Mouse (Mus musculus): ENCODE results near the gene Eddm3b. TPM values are rescaled to one million over a fixed set of nuclear protein-coding genes. Genes with fewer than 3 reads are reported as not detected.

Eddm3b gene
- polyA plus RNA-seq, 1 experiment from 2014 or later = not detected

DNA sequence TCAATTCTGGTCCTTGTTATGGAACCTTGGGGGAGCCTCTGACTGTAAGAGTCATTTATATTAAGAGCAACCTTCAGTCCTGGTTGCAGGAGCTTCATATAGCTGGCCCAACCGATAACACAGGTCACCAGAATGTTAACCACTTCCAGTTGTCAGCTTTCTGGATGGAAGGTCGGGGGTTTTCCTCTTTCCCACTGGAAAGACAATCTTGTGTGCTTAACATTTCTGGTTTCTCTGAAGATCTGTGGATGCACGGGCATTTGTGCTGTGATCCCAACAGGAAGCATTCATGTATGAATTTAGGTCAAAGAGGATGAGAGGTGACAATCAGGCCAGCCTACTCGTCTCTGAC lies 15.4 kb downstream of the Eddm3b start:
- Histone ChIP-seq H3K36me3 (ENCODE audit: control insufficient read depth, insufficient read depth, low read length) (no peaks in the 10 kb centered on the region), H3K27me3 (ENCODE audit: control insufficient read depth, insufficient read depth, low read length) (no peaks in the 10 kb centered on the region), H3K9me3 (ENCODE audit: control insufficient read depth, low read length) (no peaks in the 10 kb centered on the region), H3K4me3 (replicated peaks; ENCODE audit: low read depth, low read length) (no peak overlapping the region), H3K9ac (replicated peaks; ENCODE audit: low read length) (no peak overlapping the region), H3K27ac (replicated peaks; ENCODE audit: low read depth, low read length) (no peak overlapping the region), H3K4me1 (ENCODE audit: control insufficient read depth, insufficient read depth, low read length) (no peaks in the 10 kb centered on the region), H3K4me2 (ENCODE audit: low read length) (no peak overlapping the region)
- no peak for DNase-seq
- no peak for ATAC-seq (ENCODE audit: low FRiP score, low TSS enrichment)
- WGBS = 83% methylated on average over 4 of the region's 4 CpGs

DNA sequence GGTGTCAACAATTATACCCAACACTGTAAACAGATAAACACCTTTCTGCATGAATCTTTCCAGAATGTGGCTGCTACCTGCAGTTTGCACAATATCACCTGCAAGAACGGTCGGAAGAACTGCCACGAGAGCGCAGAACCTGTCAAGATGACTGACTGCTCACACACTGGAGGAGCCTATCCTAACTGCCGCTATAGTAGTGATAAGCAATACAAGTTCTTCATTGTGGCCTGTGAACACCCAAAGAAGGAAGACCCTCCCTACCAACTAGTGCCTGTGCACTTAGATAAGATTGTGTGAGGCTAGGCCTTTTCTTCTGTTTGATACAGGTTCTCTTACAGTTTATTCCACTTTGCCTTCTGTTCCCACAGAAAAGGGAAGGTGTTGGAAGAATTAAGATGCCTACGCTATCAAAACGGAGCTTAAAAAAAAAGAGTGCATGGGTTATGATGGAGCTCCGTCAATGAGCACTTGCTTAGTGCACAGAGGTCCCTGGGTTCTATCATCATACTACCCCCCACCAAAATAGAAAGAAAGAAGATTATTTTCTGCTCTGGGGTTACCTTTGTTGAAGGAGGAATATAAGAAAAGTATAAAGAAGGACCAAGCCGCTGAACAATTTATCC lies 16.2 kb downstream of the Eddm3b start:
- H3K36me3 ChIP-seq (ENCODE audit: control insufficient read depth, insufficient read depth, low read length) = no peaks in the 10 kb centered on the region
- no peak overlapping the region for H3K4me2 ChIP-seq (ENCODE audit: low read length)
- ATAC-seq (ENCODE audit: low FRiP score, low TSS enrichment) (no peak), DNase-seq (no peak)
- H3K27ac ChIP-seq (replicated peaks; ENCODE audit: low read depth, low read length) = no peak overlapping the region
- 93% methylated on average over 9 of the region's 9 CpGs for WGBS
- H3K4me1 ChIP-seq (ENCODE audit: control insufficient read depth, insufficient read depth, low read length) = no peaks in the 10 kb centered on the region
- H3K27me3 ChIP-seq (ENCODE audit: control insufficient read depth, insufficient read depth, low read length) = no peaks in the 10 kb centered on the region
- H3K9me3 ChIP-seq (ENCODE audit: control insufficient read depth, low read length) = no peaks in the 10 kb centered on the region
- no peak overlapping the region for H3K4me3 ChIP-seq (replicated peaks; ENCODE audit: low read depth, low read length)
- H3K9ac ChIP-seq (replicated peaks; ENCODE audit: low read length) = no peak overlapping the region

GRCm38 (mm10) chr14:51131086-51131815 lies 17.0 kb downstream of the Eddm3b start:
- no peak overlapping the region for H3K4me2 ChIP-seq (ENCODE audit: low read length)
- H3K4me1 ChIP-seq (ENCODE audit: control insufficient read depth, insufficient read depth, low read length) = no peaks in the 10 kb centered on the region
- H3K36me3 ChIP-seq (ENCODE audit: control insufficient read depth, insufficient read depth, low read length) = no peaks in the 10 kb centered on the region
- no peak overlapping the region for H3K9ac ChIP-seq (replicated peaks; ENCODE audit: low read length)
- no peak overlapping the region for H3K4me3 ChIP-seq (replicated peaks; ENCODE audit: low read depth, low read length)
- DNase-seq (no peak), ATAC-seq (ENCODE audit: low FRiP score, low TSS enrichment) (no peak)
- no peaks in the 10 kb centered on the region for H3K27me3 ChIP-seq (ENCODE audit: control insufficient read depth, insufficient read depth, low read length)
- no peaks in the 10 kb centered on the region for H3K9me3 ChIP-seq (ENCODE audit: control insufficient read depth, low read length)
- WGBS = 83% methylated on average over 7 of the region's 7 CpGs
- H3K27ac ChIP-seq (replicated peaks; ENCODE audit: low read depth, low read length) = no peak overlapping the region

DNA sequence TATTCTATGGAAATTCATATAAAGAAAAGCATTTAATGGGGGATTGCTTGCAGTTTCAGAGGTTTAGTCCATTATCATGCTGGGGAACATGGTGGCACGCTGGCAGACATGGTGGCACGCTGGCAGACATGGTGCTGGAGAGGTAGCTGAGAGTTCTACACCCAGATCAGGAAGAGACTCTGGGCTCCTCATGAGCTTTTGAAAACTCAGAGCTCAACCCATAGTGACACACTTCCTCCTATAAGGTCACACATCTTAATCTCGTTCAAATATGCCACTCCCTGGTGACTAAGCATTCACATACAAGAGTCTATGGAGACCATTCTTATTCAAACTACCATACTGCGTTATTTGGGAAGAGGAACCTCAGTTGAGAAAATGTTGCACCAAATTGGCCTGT lies 18.1 kb downstream of the Eddm3b start:
- H3K27ac ChIP-seq (replicated peaks; ENCODE audit: low read depth, low read length) = no peak overlapping the region
- no peak overlapping the region for H3K4me3 ChIP-seq (replicated peaks; ENCODE audit: low read depth, low read length)
- H3K4me2 ChIP-seq (ENCODE audit: low read length) = no peak overlapping the region
- no peaks in the 10 kb centered on the region for H3K4me1 ChIP-seq (ENCODE audit: control insufficient read depth, insufficient read depth, low read length)
- ATAC-seq (ENCODE audit: low FRiP score, low TSS enrichment) = no peak
- no peaks in the 10 kb centered on the region for H3K27me3 ChIP-seq (ENCODE audit: control insufficient read depth, insufficient read depth, low read length)
- H3K36me3 ChIP-seq (ENCODE audit: control insufficient read depth, insufficient read depth, low read length) = no peaks in the 10 kb centered on the region
- no peak for DNase-seq
- no peak overlapping the region for H3K9ac ChIP-seq (replicated peaks; ENCODE audit: low read length)
- WGBS = 89% methylated on average over 4 of the region's 4 CpGs
- H3K9me3 ChIP-seq (ENCODE audit: control insufficient read depth, low read length) = no peaks in the 10 kb centered on the region

DNA sequence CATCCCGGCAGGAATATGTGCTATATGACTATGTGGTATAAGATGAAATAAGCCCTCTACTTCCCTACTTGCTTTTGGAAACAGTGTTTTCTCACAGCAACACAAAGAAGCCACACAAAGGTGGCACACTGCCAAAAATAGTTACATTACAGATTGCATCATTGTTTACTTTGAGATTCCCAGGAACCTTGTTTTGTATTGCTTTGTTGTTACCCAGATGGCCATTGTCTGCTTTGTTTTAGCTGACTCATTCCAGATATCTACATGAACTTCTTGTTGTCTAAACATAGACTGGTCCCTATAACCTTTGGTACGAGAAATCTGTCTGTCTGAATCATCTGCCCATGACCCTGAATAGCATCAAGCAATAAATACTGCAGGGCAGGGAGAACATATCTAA lies 26.1 kb downstream of the Eddm3b start:
- H3K9me3 ChIP-seq (ENCODE audit: control insufficient read depth, low read length) = no peaks in the 10 kb centered on the region
- no peak for ATAC-seq (ENCODE audit: low FRiP score, low TSS enrichment)
- H3K9ac ChIP-seq (replicated peaks; ENCODE audit: low read length) = no peak overlapping the region
- no peak overlapping the region for H3K4me3 ChIP-seq (replicated peaks; ENCODE audit: low read depth, low read length)
- H3K27me3 ChIP-seq (ENCODE audit: control insufficient read depth, insufficient read depth, low read length) = no peaks in the 10 kb centered on the region
- H3K36me3 ChIP-seq (ENCODE audit: control insufficient read depth, insufficient read depth, low read length) = no peaks in the 10 kb centered on the region
- peak; percentile 7 for DNase-seq
- 89% methylated on average over 2 of the region's 2 CpGs for WGBS
- H3K4me1 ChIP-seq (ENCODE audit: control insufficient read depth, insufficient read depth, low read length) = no peaks in the 10 kb centered on the region
- H3K4me2 ChIP-seq (ENCODE audit: low read length) = no peak overlapping the region
- H3K27ac ChIP-seq (replicated peaks; ENCODE audit: low read depth, low read length) = no peak overlapping the region

- H3K4me2 ChIP-seq (ENCODE audit: low read length) = no peak overlapping the region
- 0 out of 2 replicates have a peak, but pooled peaks cover 3% of the 10 kb centered on the region for H3K4me1 ChIP-seq (ENCODE audit: control insufficient read depth, insufficient read depth, low read length)
- no peak overlapping the region for H3K27ac ChIP-seq (replicated peaks; ENCODE audit: low read depth, low read length)
- no peak for DNase-seq
- H3K4me3 ChIP-seq (replicated peaks; ENCODE audit: low read depth, low read length) = no peak overlapping the region
- no peak overlapping the region for H3K9ac ChIP-seq (replicated peaks; ENCODE audit: low read length)
- H3K27me3 ChIP-seq (ENCODE audit: control insufficient read depth, insufficient read depth, low read length) = no peaks in the 10 kb centered on the region
- WGBS = 91% methylated on average over 4 of the region's 4 CpGs
- no peaks in the 10 kb centered on the region for H3K36me3 ChIP-seq (ENCODE audit: control insufficient read depth, insufficient read depth, low read length)
- no peak for ATAC-seq (ENCODE audit: low FRiP score, low TSS enrichment)
- H3K9me3 ChIP-seq (ENCODE audit: control insufficient read depth, low read length) = no peaks in the 10 kb centered on the region
Measured at GRCm38 (mm10) chr14:51142119-51142518, 27.9 kb downstream of the Eddm3b start.

DNA sequence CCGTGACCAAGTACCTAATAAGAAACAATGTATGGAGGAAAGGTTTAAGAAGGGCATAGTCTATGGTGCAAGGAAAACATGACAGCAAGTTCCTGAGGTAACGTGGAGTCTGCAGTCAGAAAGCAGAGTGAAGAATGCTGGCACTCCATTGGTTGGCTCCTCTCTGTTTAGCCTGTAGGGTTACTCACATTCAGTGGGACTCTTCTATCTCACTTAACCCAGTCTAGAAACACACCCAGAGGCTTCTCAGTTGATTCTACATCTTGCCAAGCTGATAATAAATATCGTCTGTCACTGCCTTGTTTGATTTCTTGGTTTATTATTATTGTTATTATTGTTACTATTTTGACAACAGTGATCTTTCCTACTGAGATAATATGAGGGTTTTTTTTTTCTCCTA lies 28.3 kb downstream of the Eddm3b start:
- Histone ChIP-seq H3K4me3 (replicated peaks; ENCODE audit: low read depth, low read length) (no peak overlapping the region), H3K4me2 (ENCODE audit: low read length) (no peak overlapping the region), H3K27me3 (ENCODE audit: control insufficient read depth, insufficient read depth, low read length) (no peaks in the 10 kb centered on the region), H3K27ac (replicated peaks; ENCODE audit: low read depth, low read length) (no peak overlapping the region), H3K36me3 (ENCODE audit: control insufficient read depth, insufficient read depth, low read length) (no peaks in the 10 kb centered on the region), H3K9ac (replicated peaks; ENCODE audit: low read length) (no peak overlapping the region), H3K9me3 (ENCODE audit: control insufficient read depth, low read length) (no peaks in the 10 kb centered on the region), H3K4me1 (ENCODE audit: control insufficient read depth, insufficient read depth, low read length) (0 out of 2 replicates have a peak, but pooled peaks cover 3% of the 10 kb centered on the region)
- DNase-seq = no peak
- ATAC-seq (ENCODE audit: low FRiP score, low TSS enrichment) = no peak
- WGBS = 85% methylated on average over 3 of the region's 3 CpGs

DNA sequence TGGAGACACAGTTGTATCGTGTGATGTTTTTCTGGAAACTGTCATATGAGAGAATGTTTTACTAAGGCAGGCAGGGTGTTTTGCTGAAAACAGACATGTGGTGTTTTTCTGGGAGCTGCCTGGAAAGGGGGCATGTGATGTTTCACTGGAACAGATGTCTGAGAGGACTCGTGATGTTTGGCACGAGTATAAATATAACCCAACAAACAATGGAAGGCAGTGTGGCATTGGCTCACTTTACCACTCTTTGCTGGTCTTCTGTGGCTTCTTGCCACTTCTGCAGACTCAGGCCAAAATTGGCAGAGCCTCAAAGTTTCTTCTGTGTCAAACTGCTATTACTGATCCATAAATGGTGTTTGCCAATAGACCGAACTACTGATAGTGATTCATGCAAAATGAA lies 29.1 kb downstream of the Eddm3b start:
- H3K27ac ChIP-seq (replicated peaks; ENCODE audit: low read depth, low read length) = no peak overlapping the region
- no peak overlapping the region for H3K4me3 ChIP-seq (replicated peaks; ENCODE audit: low read depth, low read length)
- no peaks in the 10 kb centered on the region for H3K27me3 ChIP-seq (ENCODE audit: control insufficient read depth, insufficient read depth, low read length)
- H3K4me2 ChIP-seq (ENCODE audit: low read length) = no peak overlapping the region
- no peaks in the 10 kb centered on the region for H3K36me3 ChIP-seq (ENCODE audit: control insufficient read depth, insufficient read depth, low read length)
- no peak for ATAC-seq (ENCODE audit: low FRiP score, low TSS enrichment)
- H3K4me1 ChIP-seq (ENCODE audit: control insufficient read depth, insufficient read depth, low read length) = 0 out of 2 replicates have a peak, but pooled peaks cover 3% of the 10 kb centered on the region
- no peak for DNase-seq
- 91% methylated on average over 4 of the region's 4 CpGs for WGBS
- no peaks in the 10 kb centered on the region for H3K9me3 ChIP-seq (ENCODE audit: control insufficient read depth, low read length)
- H3K9ac ChIP-seq (replicated peaks; ENCODE audit: low read length) = no peak overlapping the region

DNA sequence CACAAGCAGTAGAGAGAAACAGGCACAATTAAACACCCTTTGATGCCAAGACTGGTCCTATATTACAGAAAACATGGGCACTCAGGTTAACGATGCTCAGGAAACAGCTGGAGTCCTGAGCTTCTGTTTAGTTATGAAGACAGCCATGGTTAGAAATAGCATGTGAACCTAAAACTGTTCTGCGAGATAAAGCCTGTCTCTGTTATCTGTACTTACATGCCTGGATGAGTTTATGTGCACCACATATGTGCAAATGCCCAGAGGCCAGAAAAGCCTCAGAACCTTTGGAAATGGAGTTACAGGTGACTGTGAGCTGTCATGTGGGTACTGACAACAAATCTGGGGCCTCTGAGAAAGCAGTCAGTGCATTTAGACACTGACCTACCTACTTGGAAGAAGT lies 29.7 kb downstream of the Eddm3b start:
- Histone ChIP-seq H3K4me2 (ENCODE audit: low read length) (no peak overlapping the region), H3K4me1 (ENCODE audit: control insufficient read depth, insufficient read depth, low read length) (0 out of 2 replicates have a peak, but pooled peaks cover 3% of the 10 kb centered on the region), H3K9me3 (ENCODE audit: control insufficient read depth, low read length) (no peaks in the 10 kb centered on the region), H3K27me3 (ENCODE audit: control insufficient read depth, insufficient read depth, low read length) (no peaks in the 10 kb centered on the region), H3K9ac (replicated peaks; ENCODE audit: low read length) (no peak overlapping the region), H3K36me3 (ENCODE audit: control insufficient read depth, insufficient read depth, low read length) (no peaks in the 10 kb centered on the region), H3K4me3 (replicated peaks; ENCODE audit: low read depth, low read length) (no peak overlapping the region), H3K27ac (replicated peaks; ENCODE audit: low read depth, low read length) (no peak overlapping the region)
- WGBS = 93% methylated on average over 2 of the region's 2 CpGs
- DNase-seq (no peak), ATAC-seq (ENCODE audit: low FRiP score, low TSS enrichment) (no peak)
